Mouse (Mus musculus): ENCODE measurements around the gene Rad23b.

DNA sequence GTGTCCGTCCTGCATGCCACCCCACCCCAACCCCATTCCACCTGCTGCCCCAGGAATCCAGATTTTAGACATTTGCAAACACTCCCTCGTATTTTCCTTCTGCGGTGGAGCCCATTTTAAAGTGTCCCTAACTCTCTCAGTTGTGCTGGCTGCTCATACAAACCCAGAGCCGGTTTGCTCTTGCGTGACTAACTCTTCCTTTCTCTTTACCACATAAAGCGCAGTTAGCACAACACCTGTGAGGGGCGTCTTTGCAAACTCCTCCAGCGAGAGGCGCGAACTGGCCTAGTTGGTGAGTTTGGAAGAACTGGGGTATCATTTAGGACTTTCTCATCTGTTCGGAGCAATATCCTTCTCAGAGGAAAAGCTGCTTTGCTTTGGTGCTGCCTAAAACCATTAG is 21.4 kb upstream of the Rad23b start:
- TF ChIP-seq CTCF (IDR thresholded peaks at IDR 0.05; ENCODE audit: extremely low read depth, insufficient read depth, low read length) (no peak), POLR2A (IDR thresholded peaks at IDR 0.05; ENCODE audit: extremely low read depth, insufficient read depth, low read length) (no peak)
